Mouse (Mus musculus) bone marrow, adult 2 months (tissue): ENCODE results near the gene Slc2a13.

Source experiments
- CTCF ChIP-seq: fragments of 200-500 bp; IDR thresholded peaks from 2 replicates; pipeline ENCODE4 v1.5.1; 2011; ENCODE audit warnings: low read length, control low read depth; ENCODE audit not compliant: control insufficient read depth, insufficient read depth
- POLR2A ChIP-seq: fragments of 200-500 bp; IDR thresholded peaks from 2 replicates; pipeline ENCODE4 v1.6.1; 2011; ENCODE audit warnings: low read depth, mild to moderate bottlenecking, control low read depth, low read length, borderline replicate concordance; ENCODE audit not compliant: control insufficient read depth

DNA sequence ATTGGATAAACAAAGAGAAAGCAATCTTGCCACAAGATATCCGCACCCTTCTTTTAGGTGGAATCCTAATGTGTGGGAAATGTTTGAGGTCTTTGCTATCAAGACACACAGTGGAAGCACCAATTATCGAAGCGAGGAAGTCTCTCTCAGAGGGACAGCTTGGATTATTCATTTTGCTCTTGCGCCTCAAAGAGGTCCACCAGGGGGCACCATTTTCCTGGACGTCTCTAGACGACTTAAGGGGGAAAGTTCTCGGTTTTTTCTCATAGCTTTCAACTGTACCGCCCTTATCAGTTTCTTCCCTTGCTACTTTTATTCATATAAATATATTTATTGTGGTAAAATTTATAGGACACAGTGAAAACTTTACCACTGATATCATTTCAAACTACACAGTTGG, 36.7 kb upstream of the Slc2a13 start:
- peak; percentile 55 for TF ChIP-seq CTCF
- no peak for TF ChIP-seq POLR2A
